Mouse (Mus musculus) kidney, adult 18-20 months (tissue): Measurements from ENCODE around the gene Mbnl2.
A peak's percentile ranks its signal among the peaks of the same experiment; 100 is the strongest.

Experiments used
- DNase-seq: peaks from one replicate; pipeline ENCODE4 v3.0.0; 2021

Mbnl2 gene

DNA sequence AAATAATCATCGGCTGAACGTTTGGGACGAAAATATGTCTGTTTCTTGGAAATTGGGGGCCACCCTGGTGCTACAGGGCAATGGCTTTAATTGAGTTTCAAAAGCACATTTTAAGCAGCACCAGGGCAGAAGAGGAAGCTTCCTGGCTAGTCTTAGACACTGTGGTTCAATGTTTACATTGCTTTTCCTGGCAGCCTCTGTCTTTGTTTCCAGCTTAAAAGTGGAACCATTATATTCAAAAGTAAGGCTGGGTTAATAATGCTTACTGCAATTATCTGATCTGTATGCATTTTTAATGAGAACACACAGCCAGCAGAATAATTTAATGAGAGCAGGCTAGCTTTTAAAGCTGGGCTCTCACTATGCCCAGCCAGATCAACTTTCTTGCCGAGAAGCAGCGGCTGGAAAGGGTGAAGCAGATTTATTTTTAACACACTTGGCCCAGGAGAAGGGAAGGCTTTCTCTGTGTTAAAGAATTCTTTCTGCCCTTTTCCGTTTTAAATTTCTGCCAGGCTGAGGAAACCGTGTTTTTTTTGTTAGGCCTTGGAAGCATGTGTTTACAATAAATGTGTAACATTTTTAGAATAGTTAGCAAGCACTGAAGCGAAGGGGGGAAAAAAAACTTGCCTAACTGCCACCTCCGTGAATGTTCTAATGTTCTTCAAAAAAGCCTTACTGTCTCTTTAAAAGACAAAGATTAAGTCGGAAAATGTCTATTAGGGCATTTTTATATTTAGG is 1.0 kb downstream of the Mbnl2 start:
- peak; percentile 44 for DNase-seq

- DNase-seq: peak; percentile 70
Observed at GRCm38 (mm10) chr14:120277081-120277656, 1.7 kb downstream of the Mbnl2 start.

DNA sequence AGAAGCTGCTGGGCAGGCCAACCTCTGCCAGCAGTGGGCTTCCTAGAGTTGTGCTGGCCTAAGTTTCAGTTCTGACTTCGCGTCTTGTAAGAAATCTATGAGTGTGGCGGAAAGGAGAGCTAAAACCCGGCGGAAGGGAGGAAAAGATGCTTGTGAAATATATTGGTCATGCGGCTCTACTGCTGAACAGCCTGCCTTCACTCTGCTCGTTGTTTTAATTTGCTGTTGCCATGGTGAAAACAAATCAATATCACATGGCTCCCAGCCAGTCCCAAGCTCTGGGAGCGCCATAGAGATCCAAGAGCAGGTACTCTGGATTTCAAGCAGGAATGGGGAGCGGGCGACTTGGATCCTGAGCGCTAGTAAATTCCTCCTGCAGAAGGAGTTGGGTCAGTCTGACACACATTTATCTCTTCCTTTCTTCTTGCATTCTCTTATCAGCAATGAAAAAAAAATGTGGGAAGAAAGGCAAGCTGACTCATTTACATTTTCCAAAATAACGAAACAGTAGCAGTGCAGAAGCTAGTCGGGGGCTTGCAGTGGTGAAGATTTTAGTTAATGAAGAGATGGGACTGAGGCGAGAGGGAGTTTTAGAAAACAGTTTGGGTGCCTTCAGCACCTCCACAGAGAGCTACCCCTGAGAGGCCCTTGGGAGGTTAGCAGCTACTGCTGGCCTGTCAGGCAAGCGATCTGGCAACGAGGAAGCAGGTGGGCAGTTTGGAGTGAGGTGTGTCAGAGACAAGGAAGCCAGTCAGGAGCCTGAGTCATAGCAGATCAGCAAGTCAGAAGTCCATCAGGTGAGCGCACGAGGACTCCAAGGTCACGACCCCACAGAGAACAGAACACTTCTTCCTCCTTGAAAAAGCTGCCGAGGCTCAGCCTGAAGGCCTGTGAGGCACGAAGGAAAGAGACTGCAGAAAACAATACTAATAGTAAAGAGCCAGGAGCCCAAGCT is 3.1 kb downstream of the Mbnl2 start:
- peak; percentile 47 for DNase-seq

DNA sequence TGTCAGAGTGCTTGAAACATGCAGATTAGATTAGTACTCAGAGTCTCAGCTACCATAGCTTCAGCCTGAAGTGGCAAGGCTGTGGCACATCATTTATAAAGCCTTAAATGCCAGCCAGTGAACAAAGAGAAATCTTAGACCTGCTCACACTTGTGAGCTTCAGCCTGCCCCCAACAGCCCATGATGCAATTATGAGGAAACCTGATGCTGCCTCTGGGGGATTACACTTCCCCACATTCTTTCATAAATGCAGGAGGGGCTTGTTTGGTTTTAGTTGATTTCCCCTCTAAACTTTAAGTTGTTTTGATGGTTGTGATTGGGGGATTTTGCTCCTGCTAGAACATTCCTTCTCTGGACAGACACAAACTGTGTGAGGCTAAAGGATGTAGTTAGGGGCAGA is 4.7 kb downstream of the Mbnl2 start:
- no peak for DNase-seq

DNA sequence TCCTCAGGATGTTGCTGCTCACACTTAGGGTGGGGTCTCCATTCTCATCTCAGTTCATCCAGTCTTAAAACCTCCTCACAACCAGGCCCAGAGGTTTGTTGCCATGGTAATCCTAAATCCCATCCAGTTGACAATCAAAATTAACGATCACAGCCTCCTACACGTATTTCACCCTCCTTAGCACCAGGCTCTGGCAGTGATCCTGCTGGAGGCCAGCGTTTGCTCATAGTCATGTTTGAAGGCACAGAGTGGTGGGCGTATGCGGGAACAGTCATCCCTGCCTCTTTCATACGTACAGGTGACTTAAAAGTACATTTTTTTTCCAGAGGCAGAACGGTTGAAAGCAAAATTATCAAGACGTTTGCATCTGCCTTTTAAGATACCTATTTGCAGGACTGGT is 8.3 kb downstream of the Mbnl2 start:
- DNase-seq: no peak

DNA sequence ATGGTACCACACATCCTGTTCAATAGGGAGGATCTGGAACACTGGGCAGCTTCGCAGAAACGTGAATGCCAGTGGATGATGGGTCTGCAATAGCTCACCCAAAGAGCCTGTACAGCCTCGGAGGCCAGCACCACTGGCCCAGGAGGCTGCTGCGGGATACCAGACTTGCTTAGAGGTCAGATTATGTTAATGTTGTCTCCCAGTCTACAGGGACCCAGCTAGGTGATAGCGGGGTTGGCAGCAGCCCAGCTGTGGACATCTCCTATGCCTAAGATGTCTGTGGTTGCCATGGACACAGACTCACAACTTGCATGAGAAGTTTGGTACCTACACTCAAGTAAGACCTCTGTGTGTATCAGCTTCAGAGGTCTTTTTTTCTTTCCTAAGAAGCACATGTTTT is 9.0 kb downstream of the Mbnl2 start:
- no peak for DNase-seq

DNA sequence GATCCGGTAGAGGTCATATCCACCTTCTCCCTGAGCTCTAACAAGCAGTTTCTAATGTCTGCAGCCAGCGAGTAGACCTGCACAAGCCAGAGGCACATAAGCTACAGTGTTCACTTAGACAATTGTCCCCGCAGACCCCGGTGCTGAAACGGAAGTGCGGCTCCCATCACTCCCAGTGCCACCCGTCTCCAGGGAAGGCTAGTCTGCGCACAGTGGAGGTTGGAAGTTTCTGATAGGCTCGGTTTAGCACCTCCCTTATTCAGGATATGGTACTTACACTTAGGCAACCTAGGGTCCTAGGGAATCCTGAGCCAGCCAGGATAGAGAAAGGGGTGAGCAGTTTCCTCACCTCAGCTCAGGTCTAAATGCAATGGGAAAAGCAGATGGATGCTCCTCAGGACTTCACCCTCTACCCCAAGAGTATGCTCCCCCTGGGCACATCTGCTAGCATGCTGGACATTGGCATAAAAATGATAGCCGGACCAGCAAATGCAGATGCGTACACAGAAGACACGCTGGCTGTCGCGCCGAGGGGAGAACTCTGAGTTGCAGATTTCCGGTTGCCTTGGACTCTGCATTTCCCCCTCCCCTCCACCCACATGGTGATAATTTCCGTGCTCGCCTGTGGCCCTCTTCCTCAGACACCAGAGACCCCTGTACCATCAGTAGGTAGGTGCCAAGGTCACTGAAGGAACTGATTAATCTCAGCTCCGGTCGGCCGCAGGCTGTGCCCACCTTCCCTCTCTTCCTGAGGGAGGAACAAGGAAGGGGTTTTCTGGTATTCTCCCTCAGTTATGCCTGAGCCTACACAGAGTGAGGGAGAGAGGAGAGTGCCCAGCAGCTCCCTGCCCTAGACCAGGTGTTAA is 11.9 kb downstream of the Mbnl2 start:
- DNase-seq: no peak

DNA sequence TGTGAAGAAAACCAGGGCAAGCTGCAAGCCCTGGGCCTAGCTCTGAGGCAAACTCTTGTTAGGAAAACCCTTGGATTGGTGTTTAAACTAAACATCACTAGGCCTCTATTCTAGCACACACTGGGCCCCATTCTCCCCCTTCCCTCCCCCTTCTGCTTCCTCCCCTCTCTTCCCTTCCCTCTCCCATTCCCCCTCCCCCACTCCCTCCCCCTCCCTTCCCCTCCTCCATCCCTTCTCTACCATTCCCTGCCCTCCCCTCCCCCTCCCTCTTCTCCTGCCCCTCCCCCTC is 12.5 kb downstream of the Mbnl2 start:
- no peak for DNase-seq

- DNase-seq: no peak
Observed at GRCm38 (mm10) chr14:120288378-120289002, 13.0 kb downstream of the Mbnl2 start.

GRCm38 (mm10) chr14:120289065-120289464 is 13.6 kb downstream of the Mbnl2 start:
- peak; percentile 45 for DNase-seq

- no peak for DNase-seq
Observed at GRCm38 (mm10) chr14:120289528-120289927, 14.1 kb downstream of the Mbnl2 start.

GRCm38 (mm10) chr14:120291226-120291757 is 15.8 kb downstream of the Mbnl2 start:
- DNase-seq: no peak

DNA sequence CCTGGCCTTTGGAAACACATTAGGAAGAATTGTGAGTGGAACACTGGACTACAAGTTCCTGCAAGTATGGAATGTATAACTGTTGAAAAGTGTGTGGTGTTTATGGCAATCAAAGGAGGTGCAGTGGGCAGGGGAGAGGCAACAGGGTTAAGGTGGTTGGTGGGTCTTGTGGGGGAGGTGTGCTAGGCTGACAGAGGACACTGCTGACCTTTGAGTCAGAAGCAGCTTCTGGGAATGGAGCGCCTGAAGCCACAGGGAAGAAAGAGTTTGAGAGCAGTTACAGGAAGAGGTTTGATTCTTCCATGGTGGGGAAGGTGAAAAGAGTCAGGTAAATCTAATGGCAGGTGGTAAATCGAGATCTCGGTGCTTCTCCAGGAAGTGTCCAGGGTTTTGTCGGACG is 16.7 kb downstream of the Mbnl2 start:
- no peak for DNase-seq

DNA sequence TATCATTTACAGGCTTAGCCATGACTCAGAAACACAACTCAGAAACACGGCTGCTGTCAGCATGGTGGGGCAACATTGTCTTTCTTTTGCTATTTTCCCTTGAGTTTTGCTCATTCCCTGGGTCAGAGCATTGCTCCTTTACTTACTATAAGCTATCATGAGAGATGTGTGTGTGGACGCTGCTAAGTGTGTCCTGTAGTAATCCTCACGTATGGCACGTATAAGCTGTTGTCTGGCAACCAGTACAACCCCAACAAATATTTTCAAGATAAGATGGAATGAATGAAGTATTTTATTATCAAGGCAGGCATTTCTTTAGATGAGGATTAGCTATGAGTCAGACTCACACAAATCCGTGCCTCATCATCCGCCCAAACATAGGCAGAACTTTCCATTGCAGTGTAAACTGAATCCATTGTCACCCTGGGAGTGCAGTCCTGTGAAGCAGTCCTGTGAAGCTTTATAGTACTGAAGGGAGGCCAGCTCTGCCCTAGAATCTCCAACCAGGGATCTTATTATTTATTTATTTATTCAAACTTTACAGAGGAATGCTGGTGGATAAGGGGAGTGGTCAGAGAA is 17.2 kb downstream of the Mbnl2 start:
- no peak for DNase-seq

DNA sequence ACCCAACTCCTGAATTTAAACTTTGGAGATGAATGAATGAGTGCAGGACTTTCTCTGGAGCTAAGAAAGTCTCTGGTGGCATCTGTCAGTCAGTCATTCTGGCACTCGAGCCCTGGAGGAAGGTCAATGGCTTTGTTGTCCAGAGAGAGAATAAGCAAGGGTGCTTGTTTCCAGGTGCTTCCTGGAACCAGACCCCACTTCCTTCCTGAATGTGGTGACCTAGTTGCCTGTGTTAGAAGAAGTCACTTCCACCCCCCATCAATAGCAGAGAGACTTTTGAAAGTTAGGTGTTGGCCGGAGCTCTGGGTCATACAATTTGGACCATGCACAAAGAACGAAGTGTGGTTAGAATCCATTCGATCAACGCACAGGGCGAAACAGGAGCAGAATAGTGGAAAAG is 19.0 kb downstream of the Mbnl2 start:
- no peak for DNase-seq

GRCm38 (mm10) chr14:120295355-120296220 is 20.1 kb downstream of the Mbnl2 start:
- DNase-seq: peak; percentile 35

DNA sequence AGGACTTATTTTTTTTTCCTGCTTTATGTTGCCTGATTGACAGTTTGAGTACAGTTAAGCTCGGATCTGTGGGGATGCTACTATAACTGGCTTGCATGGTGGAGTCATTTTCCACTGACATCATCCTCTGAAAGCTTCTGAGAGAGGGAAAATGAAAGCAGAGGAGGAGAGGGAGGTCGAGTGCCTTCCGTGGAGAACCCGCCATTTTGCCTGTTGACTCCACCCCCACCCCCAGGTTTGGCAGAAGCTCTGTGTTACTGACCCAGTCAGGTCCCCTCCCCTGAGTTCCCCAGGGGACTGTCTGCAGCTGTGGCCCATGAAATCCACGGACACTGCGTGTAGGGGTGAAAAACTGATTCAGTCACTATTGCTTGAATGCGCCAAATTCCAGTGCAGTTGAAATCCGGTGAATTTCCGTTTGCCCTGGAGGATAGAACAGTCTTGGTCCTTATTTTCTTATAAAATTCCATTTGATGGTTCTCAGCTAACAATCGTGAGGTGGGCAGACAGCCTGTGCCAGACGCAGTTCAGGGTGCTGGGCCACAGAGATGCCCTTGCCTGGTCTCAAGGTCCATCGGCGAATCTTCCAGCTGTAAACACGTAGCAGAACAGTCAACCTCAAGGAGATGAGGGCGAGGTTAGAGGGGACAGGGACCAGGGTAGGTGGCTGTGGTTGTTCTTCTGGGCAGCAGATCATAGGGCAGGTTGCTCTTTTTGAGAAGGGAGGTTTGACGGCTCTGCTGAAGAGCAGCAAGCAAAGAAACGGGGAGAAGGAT is 20.9 kb downstream of the Mbnl2 start:
- DNase-seq: peak; percentile 35

GRCm38 (mm10) chr14:120297137-120297749 is 21.8 kb downstream of the Mbnl2 start:
- peak; percentile 48 for DNase-seq

DNA sequence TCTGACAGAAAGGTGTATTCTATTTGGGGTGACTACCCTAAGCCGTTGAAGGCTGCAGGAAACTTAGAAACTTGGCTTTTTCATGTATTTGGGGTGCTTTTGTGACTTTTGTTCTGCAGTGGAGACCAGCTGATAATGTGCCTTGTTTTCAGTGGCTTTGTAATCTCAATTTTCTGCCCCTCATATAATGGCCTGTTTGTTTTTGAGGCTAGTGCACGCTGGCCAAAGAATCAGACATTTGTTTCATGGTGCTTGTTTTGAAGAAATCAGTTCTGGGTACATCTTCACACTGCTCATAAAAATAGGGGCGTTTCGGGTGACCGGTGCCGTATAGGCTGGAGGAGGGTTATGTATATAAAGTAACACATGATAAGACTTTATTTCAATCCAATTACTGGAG is 22.4 kb downstream of the Mbnl2 start:
- no peak for DNase-seq
